Mouse (Mus musculus): ENCODE measurements around the gene Abcb1a. TPM values are rescaled to one million over a fixed set of nuclear protein-coding genes. Genes with fewer than 3 reads are reported as not detected.

Abcb1a gene
- polyA plus RNA-seq, 1 experiment from 2014 or later = 1.5 TPM

DNA sequence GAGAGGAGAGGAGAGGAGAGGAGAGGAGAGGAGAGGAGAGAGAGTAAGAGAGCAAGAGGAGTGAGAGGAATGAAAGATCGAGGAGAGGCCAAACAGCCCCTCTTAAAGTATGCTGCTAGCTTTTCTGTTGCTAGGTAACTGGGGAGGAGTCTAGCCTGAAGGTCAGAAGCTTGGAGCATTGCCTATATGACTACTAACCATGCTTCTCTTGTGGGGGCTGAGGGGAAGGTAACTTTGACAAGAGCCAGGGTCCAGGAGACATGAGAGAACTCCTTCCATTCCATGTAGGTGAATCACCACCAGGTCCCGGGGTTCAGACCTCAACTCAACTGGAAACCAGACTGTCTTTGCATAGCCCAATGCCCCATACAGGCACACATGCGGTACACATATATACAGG is 113.0 kb downstream of the Abcb1a start:
- H3K4me2 ChIP-seq (ENCODE audit: low read depth, low read length) = no peak overlapping the region
- WGBS = 50% methylated on average over 3 of the region's 3 CpGs
- no peaks in the 10 kb centered on the region for H3K9me3 ChIP-seq (replicated peaks; ENCODE audit: control insufficient read depth, low read length)
- H3K36me3 ChIP-seq (ENCODE audit: control insufficient read depth, insufficient read depth, low read length) = no peaks in the 10 kb centered on the region
- H3K9ac ChIP-seq (ENCODE audit: low read length) = no peak overlapping the region
- no peak for ATAC-seq (ENCODE audit: insufficient read depth, low FRiP score)
- no peak overlapping the region for H3K27ac ChIP-seq (ENCODE audit: low read length)
- no peak overlapping the region for H3K4me3 ChIP-seq (replicated peaks; ENCODE audit: low read length)
- H3K4me1 ChIP-seq (ENCODE audit: control insufficient read depth, insufficient read depth, low read length) = no peaks in the 10 kb centered on the region
- no peaks in the 10 kb centered on the region for H3K27me3 ChIP-seq (ENCODE audit: control insufficient read depth, insufficient read depth, low read length)

DNA sequence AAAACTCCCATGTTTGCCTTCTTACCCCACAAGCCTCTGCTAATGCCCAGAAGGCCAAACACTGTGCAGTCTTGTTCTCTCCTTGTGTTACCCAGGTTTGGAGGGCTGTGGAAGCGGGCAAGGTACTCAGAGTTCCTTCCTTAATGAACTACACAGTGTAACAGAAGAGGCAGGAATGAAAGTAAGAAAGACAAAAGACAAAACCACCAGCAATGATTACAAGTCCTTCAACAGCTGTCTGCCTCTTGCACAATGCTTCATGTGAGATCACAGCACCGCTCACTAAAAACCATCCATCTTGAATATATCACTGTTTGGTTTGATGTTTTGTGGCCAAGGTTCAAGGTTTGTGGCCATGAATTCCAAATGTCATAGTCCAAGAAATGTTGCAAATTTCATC is 118.4 kb downstream of the Abcb1a start:
- no peak for ATAC-seq (ENCODE audit: insufficient read depth, low FRiP score)
- H3K27me3 ChIP-seq (ENCODE audit: control insufficient read depth, insufficient read depth, low read length) = no peaks in the 10 kb centered on the region
- H3K9ac ChIP-seq (ENCODE audit: low read length) = no peak overlapping the region
- H3K4me1 ChIP-seq (ENCODE audit: control insufficient read depth, insufficient read depth, low read length) = no peaks in the 10 kb centered on the region
- WGBS = 70% methylated on average over 2 of the region's 2 CpGs
- no peak overlapping the region for H3K4me2 ChIP-seq (ENCODE audit: low read depth, low read length)
- no peak overlapping the region for H3K27ac ChIP-seq (ENCODE audit: low read length)
- no peaks in the 10 kb centered on the region for H3K36me3 ChIP-seq (ENCODE audit: control insufficient read depth, insufficient read depth, low read length)
- no peaks in the 10 kb centered on the region for H3K9me3 ChIP-seq (replicated peaks; ENCODE audit: control insufficient read depth, low read length)
- no peak overlapping the region for H3K4me3 ChIP-seq (replicated peaks; ENCODE audit: low read length)

DNA sequence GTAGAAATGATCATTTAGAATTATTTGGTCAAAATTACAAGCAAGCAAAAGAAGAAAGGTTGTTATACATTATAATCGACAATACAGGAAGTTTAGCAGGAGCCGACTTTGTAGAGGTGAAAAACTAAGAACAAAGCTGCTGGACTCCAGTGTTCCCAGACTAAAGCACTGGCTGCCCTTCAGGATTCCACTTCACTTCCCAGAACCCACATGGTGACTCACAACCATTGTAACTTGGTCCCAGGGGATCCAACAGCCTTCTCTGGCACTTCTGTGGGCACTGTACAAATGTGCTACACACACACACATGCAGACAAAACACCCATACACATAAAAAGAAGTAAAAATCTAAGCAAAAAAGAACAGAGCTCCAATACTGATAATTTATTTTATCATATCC is 118.9 kb downstream of the Abcb1a start:
- Histone ChIP-seq H3K27me3 (ENCODE audit: control insufficient read depth, insufficient read depth, low read length) (no peaks in the 10 kb centered on the region), H3K4me1 (ENCODE audit: control insufficient read depth, insufficient read depth, low read length) (no peaks in the 10 kb centered on the region), H3K4me3 (replicated peaks; ENCODE audit: low read length) (no peak overlapping the region), H3K4me2 (ENCODE audit: low read depth, low read length) (no peak overlapping the region), H3K9ac (ENCODE audit: low read length) (no peak overlapping the region), H3K9me3 (replicated peaks; ENCODE audit: control insufficient read depth, low read length) (no peaks in the 10 kb centered on the region), H3K27ac (ENCODE audit: low read length) (no peak overlapping the region), H3K36me3 (ENCODE audit: control insufficient read depth, insufficient read depth, low read length) (no peaks in the 10 kb centered on the region)
- no peak for ATAC-seq (ENCODE audit: insufficient read depth, low FRiP score)
- 85% methylated on average over 2 of the region's 2 CpGs for WGBS

DNA sequence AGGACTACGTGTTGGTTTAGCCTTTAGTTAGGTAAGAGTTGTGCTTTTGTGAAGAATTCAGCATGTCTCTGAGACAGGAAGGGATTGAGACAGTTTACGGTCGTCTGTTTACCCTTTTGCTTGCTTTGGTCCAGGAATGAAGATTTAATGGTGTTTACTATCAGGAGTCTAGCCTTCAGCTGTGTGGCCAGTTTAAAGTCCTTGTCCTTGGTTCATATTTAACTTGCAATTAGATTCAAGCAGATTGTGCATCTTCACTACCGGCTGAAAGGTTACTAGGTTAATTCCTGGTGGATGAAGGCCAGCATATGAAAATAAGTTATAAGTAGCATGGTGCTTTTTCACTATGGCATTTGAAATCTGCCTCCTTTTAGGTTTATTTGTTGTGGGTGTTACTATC is 132.4 kb downstream of the Abcb1a start:
- no peak for ATAC-seq (ENCODE audit: insufficient read depth, low FRiP score)
- Histone ChIP-seq H3K27me3 (ENCODE audit: control insufficient read depth, insufficient read depth, low read length) (no peaks in the 10 kb centered on the region), H3K4me2 (ENCODE audit: low read depth, low read length) (no peak overlapping the region), H3K27ac (ENCODE audit: low read length) (no peak overlapping the region), H3K36me3 (ENCODE audit: control insufficient read depth, insufficient read depth, low read length) (no peaks in the 10 kb centered on the region), H3K4me1 (ENCODE audit: control insufficient read depth, insufficient read depth, low read length) (no peaks in the 10 kb centered on the region), H3K9ac (ENCODE audit: low read length) (no peak overlapping the region), H3K4me3 (replicated peaks; ENCODE audit: low read length) (no peak overlapping the region), H3K9me3 (replicated peaks; ENCODE audit: control insufficient read depth, low read length) (no peaks in the 10 kb centered on the region)
- WGBS = 51% methylated on average over 4 of the region's 4 CpGs

Other genes with a start within 250 kb of the Abcb1a start
- 26.0 and 30.9 TPM in 2 replicates for gene Dbf4, start 237.4 kb upstream of the Abcb1a start, polyA plus RNA-seq (2015; fragmentation: Nextera tagmentation; extraction: Ambion mirVana)
- 10.4 and 12.5 TPM in 2 replicates for gene Slc25a40, start 237.2 kb upstream of the Abcb1a start, polyA plus RNA-seq (2015; fragmentation: Nextera tagmentation; extraction: Ambion mirVana)
- gene Rundc3b, start 37.1 kb upstream of the Abcb1a start, polyA plus RNA-seq (2015; fragmentation: Nextera tagmentation; extraction: Ambion mirVana) = 1.7 and 2.0 TPM in 2 replicates
- 2.4 and 3.6 TPM in 2 replicates for gene Abcb1b, start 138.1 kb downstream of the Abcb1a start, polyA plus RNA-seq (2015; fragmentation: Nextera tagmentation; extraction: Ambion mirVana)
- gene Abcb4, start 233.6 kb downstream of the Abcb1a start, polyA plus RNA-seq (2015; fragmentation: Nextera tagmentation; extraction: Ambion mirVana) = 1.2 and 2.4 TPM in 2 replicates